Mouse (Mus musculus) CH12.LX (cell line): Measurements from ENCODE around the gene Acoxl. TPM values are rescaled to one million over a fixed set of nuclear protein-coding genes. Genes with fewer than 3 reads are reported as not detected.

Experiments used
- DNase-seq: peaks from one replicate; pipeline ENCODE4 v3.0.0-alpha.2; 2013; ENCODE audit errors: extremely low read depth
- H3K27ac ChIP-seq: 2 replicates; pipeline ENCODE4 v1.5.1; 2012; ENCODE audit warnings: low read depth, mild to moderate bottlenecking, control low read depth, moderate library complexity; ENCODE audit not compliant: insufficient read depth
- H3K27me3 ChIP-seq: replicated peaks from 2 replicates; pipeline ENCODE3; 2012; ENCODE audit warnings: inconsistent platforms
- H3K36me3 ChIP-seq, 2 experiments: replicated peaks in 1 of 2; 2 replicates each; pipeline versions ENCODE3 to v1.6.1; 2012; ENCODE audit warnings: inconsistent platforms in 1 of 2, low read length in 1 of 2, mild to moderate bottlenecking in 1 of 2, mixed read lengths in 1 of 2, moderate library complexity in 1 of 2; ENCODE audit not compliant: control insufficient read depth in 1 of 2, insufficient read depth in 1 of 2
- H3K4me1 ChIP-seq, 2 experiments: 2 replicates each; pipeline ENCODE4 v1.6.1; 2012; ENCODE audit warnings: inconsistent platforms in 1 of 2, moderate library complexity in 1 of 2; ENCODE audit not compliant: insufficient read depth in 2 of 2, control insufficient read depth in 1 of 2
- H3K4me2 ChIP-seq: 2 replicates; pipeline ENCODE4 v1.6.1; 2012; ENCODE audit warnings: low read depth, mild to moderate bottlenecking, control low read depth; ENCODE audit not compliant: poor library complexity, insufficient read depth, severe bottlenecking
- H3K4me3 ChIP-seq, 3 experiments: fragments of 150-350 bp in 1 of 3; sonication (generic) in 1 of 3; replicated peaks in 1 of 3; 2 replicates each; pipeline versions ENCODE3 to v1.5.1; 2011 to 2012; ENCODE audit warnings: low read depth in 2 of 3, low read length in 2 of 3, mild to moderate bottlenecking in 2 of 3, moderate library complexity in 2 of 3, control low read depth in 1 of 3, improper control_type of control experiment in 1 of 3, inconsistent platforms in 1 of 3, mixed read lengths in 1 of 3; ENCODE audit not compliant: poor library complexity in 1 of 3
- H3K79me2 ChIP-seq: replicated peaks from 2 replicates; pipeline ENCODE4 v1.6.1; 2012; ENCODE audit warnings: mild to moderate bottlenecking, moderate library complexity; ENCODE audit not compliant: control insufficient read depth, poor library complexity, insufficient read depth, severe bottlenecking; ENCODE audit errors: extremely low read depth
- H3K9ac ChIP-seq: 2 replicates; pipeline ENCODE4 v1.6.1; 2012; ENCODE audit warnings: low read depth, mild to moderate bottlenecking, control low read depth, moderate library complexity; ENCODE audit not compliant: insufficient read depth
- H3K9me3 ChIP-seq: replicated peaks from 2 replicates; pipeline ENCODE3; 2012; ENCODE audit warnings: low read length, inconsistent platforms, mixed read lengths
- BHLHE40 ChIP-seq: IDR thresholded peaks from 2 replicates; pipeline ENCODE4 v1.6.1; 2011; ENCODE audit warnings: mild to moderate bottlenecking, low read depth, low read length, improper control_type of control experiment
- CTCF ChIP-seq, 2 experiments: IDR thresholded peaks in 1 of 2; conservative IDR thresholded peaks in 1 of 2; 2 replicates each; pipeline ENCODE4 v1.5.1; 2011 to 2012; ENCODE audit warnings: low read depth in 2 of 2, low read length in 2 of 2, improper control_type of control experiment in 1 of 2, inconsistent platforms in 1 of 2, mild to moderate bottlenecking in 1 of 2, moderate library complexity in 1 of 2
- E2F4 ChIP-seq: IDR thresholded peaks from 2 replicates; pipeline ENCODE4 v1.6.1; 2011; ENCODE audit warnings: low read depth, low read length, improper control_type of control experiment; ENCODE audit not compliant: insufficient replicate concordance
- ETS1 ChIP-seq: conservative IDR thresholded peaks from 2 replicates; pipeline ENCODE4 v1.6.1; 2012; ENCODE audit warnings: low read depth, mild to moderate bottlenecking, inconsistent platforms, low read length, improper control_type of control experiment, moderate library complexity
- GABPA ChIP-seq: IDR thresholded peaks from 2 replicates; pipeline ENCODE4 v1.6.1; 2012; ENCODE audit warnings: low read depth, low read length, improper control_type of control experiment, inconsistent platforms; ENCODE audit not compliant: insufficient replicate concordance
- HCFC1 ChIP-seq: IDR thresholded peaks from 2 replicates; pipeline ENCODE4 v1.6.1; 2012; ENCODE audit warnings: low read depth, mild to moderate bottlenecking, inconsistent platforms, low read length, improper control_type of control experiment
- IRF4 ChIP-seq: IDR thresholded peaks from 2 replicates; pipeline ENCODE4 v1.6.1; 2014; ENCODE audit warnings: low read depth, mild to moderate bottlenecking, inconsistent platforms, low read length, improper control_type of control experiment
- JUN ChIP-seq: IDR thresholded peaks from 2 replicates; pipeline ENCODE4 v1.6.1; 2011; ENCODE audit warnings: low read depth, mild to moderate bottlenecking, low read length, improper control_type of control experiment, moderate library complexity; ENCODE audit not compliant: insufficient read depth
- MAX ChIP-seq: IDR thresholded peaks from 2 replicates; pipeline ENCODE4 v1.6.1; 2011; ENCODE audit warnings: low read length, improper control_type of control experiment
- MEF2A ChIP-seq: IDR thresholded peaks from 2 replicates; pipeline ENCODE4 v1.6.1; 2014; ENCODE audit warnings: low read depth, mild to moderate bottlenecking, inconsistent platforms, low read length, improper control_type of control experiment, borderline replicate concordance
- NELFE ChIP-seq: IDR thresholded peaks from 2 replicates; pipeline ENCODE4 v1.6.1; 2011; ENCODE audit warnings: low read depth, low read length, improper control_type of control experiment
- NRF1 ChIP-seq: IDR thresholded peaks from 2 replicates; pipeline ENCODE4 v1.6.1; 2014; ENCODE audit warnings: low read depth, mild to moderate bottlenecking, inconsistent platforms, low read length, improper control_type of control experiment, moderate library complexity
- POLR2A ChIP-seq: IDR thresholded peaks from 2 replicates; pipeline ENCODE4 v1.6.1; 2011; ENCODE audit warnings: low read depth, mild to moderate bottlenecking, improper control_type of control experiment, low read length
- POLR2AphosphoS2 ChIP-seq: IDR thresholded peaks from 2 replicates; pipeline ENCODE4 v1.6.1; 2011; ENCODE audit warnings: low read depth, low read length, improper control_type of control experiment
- RCOR1 ChIP-seq: conservative IDR thresholded peaks from 2 replicates; pipeline ENCODE4 v1.6.1; 2012; ENCODE audit warnings: low read depth, mild to moderate bottlenecking, inconsistent platforms, low read length, improper control_type of control experiment
- SIN3A ChIP-seq: IDR thresholded peaks from 2 replicates; pipeline ENCODE4 v1.6.1; 2012; ENCODE audit warnings: low read length, improper control_type of control experiment, inconsistent platforms
- SMC3 ChIP-seq: IDR thresholded peaks from 2 replicates; pipeline ENCODE4 v1.6.1; 2011; ENCODE audit warnings: low read depth, low read length, improper control_type of control experiment
- TCF12 ChIP-seq: IDR thresholded peaks from 2 replicates; pipeline ENCODE4 v1.6.1; 2014; ENCODE audit warnings: low read depth, mild to moderate bottlenecking, inconsistent platforms, low read length, improper control_type of control experiment
- ZC3H11A ChIP-seq: IDR thresholded peaks from 2 replicates; pipeline ENCODE4 v1.6.1; 2012; ENCODE audit warnings: low read depth, mild to moderate bottlenecking, inconsistent platforms, low read length, improper control_type of control experiment
- ZKSCAN1 ChIP-seq: IDR thresholded peaks from 2 replicates; pipeline ENCODE4 v1.6.1; 2012; ENCODE audit warnings: low read depth, inconsistent platforms, low read length, improper control_type of control experiment, borderline replicate concordance
- ZMIZ1 ChIP-seq: IDR thresholded peaks from 2 replicates; pipeline ENCODE4 v1.6.1; 2012; ENCODE audit warnings: low read depth, mild to moderate bottlenecking, inconsistent platforms, low read length, improper control_type of control experiment
- dilution Hi-C: fragments of 300-500 bp; cut with MboI; formaldehyde crosslinking; loops from 2 replicates; pipeline ENCODE4 v1.14.3; 2020; ENCODE audit warnings: low sequenced_read_pairs; ENCODE audit not compliant: extremely low pct_unique_long_range_greater_than_20kb, extremely low pct_ligation_motif_present
- in situ Hi-C: fragments of 300-500 bp; cut with MboI; formaldehyde crosslinking; loops from 3 replicates; pipeline ENCODE4 v1.14.3; 2019; ENCODE audit warnings: low sequenced_read_pairs, low pct_ligation_motif_present, low pct_unique_long_range_greater_than_20kb, mixed read lengths
- polyA plus RNA-seq: library from polyadenylated mRNA; unstranded; fragments of >175 nt; gene quantifications from 2 replicates; pipeline ENCODE4 v1.2.1, GENCODE M21; 2012; ENCODE audit warnings: low read depth; ENCODE audit not compliant: insufficient read length
- total RNA-seq, 2 experiments: library from RNA; depleted of rRNA; stranded (reverse); fragments of 300-350 nt in 1 of 2; fragments of >200 nt in 1 of 2; gene quantifications; 2 replicates each; pipeline ENCODE4 v1.2.3; 2012 to 2014

Gene Acoxl
- total and polyA plus RNA-seq, 3 experiments = 0.25 to 0.43 TPM; not detected in 1

DNA sequence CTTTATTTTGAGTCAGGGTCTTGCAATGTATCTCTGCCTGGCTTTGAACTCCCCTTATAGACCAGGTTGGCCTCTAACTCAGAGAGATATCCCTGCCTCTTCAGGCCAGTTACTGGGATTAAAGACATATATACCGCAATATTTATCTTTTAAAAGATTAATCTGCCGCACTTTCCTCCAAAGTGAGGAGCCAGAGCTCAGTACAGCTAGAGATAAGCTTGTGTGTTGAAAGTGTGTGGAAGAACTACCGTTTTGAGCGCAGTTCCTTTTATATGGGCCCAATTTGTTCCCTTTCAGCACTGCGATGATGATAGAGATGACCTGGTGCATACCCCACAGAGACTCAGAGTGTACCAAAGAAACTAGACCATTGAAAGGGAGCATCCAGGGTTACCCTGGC lies 51.3 kb downstream of the Acoxl start:
- H3K27me3 ChIP-seq = peaks cover 25% of the 10 kb centered on the region
- H3K27ac ChIP-seq = no peak overlapping the region
- no peak overlapping the region for H3K4me3 ChIP-seq
- H3K4me2 ChIP-seq = no peak overlapping the region
- TF ChIP-seq RCOR1 = no peak
- no peak for DNase-seq
- H3K9me3 ChIP-seq = no peaks in the 10 kb centered on the region
- in situ Hi-C loops = loop anchor here (5.0 to 25.0 kb wide), 3 partner anchors 197 to 685 kb away; no protein-coding TSS in a partner anchor
- H3K79me2 ChIP-seq = no peaks in the 10 kb centered on the region
- H3K36me3 ChIP-seq = no peaks in the 10 kb centered on the region
- H3K9ac ChIP-seq = no peak overlapping the region
- dilution Hi-C loops = no loop called here
- H3K4me1 ChIP-seq = peaks cover 9 to 35% of the 10 kb centered on the region in 2 experiments

DNA sequence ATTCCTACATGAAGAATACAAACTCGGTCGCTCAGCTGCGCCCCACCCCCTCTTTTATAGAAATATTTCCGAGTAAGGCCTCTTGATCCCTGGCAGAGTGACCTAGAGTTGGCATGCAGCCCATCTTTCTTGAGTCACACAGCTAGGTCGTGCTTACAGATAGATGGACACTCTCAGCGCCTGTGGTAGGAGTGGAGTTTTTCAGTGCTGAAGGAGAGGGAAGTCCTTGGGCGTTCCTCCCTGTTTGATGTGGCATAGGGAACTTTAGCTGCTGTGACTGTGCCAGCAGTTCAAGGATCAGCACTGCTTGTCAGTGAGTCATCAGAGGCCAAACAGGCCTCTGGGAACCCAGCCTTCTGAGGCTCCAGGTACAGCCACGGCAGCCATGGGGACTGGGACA lies 51.9 kb downstream of the Acoxl start:
- H3K27ac ChIP-seq = no peak overlapping the region

DNA sequence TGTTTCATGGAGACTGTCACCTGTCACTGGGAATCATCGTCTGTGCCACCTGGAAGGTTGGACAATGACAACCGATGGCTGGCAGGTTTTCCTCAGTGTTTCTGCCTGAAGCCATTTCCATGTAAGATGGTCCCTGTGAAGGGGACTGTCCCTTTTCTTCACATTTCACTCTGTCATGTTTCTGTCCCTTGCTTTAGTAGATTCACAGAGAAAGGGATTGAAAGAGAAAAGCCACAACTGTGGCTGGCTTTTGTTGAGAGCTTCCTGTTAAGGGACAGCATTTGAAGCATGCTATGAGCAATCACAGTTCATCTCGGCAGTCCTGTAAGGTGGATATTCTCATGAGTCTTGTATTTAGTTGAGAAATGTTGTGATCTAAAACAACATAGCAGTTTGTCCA lies 52.4 kb downstream of the Acoxl start:
- TF ChIP-seq NRF1 (no peak), MEF2A (0 out of 2 replicates have a peak, but pooled peaks have one; percentile 20), BHLHE40 (peak; percentile 37; the same call in 1 of the 2 replicates), MAX (0 out of 2 replicates have a peak, but pooled peaks have one; percentile 34), SIN3A (0 out of 2 replicates have a peak, but pooled peaks have one; percentile 21), POLR2AphosphoS2 (no peak), TCF12 (peak; percentile 13; the same call in 1 of the 2 replicates), E2F4 (0 out of 2 replicates have a peak, but pooled peaks have one; percentile 0), IRF4 (0 out of 2 replicates have a peak, but pooled peaks have one; percentile 28)
- no peak overlapping the region for H3K4me3 ChIP-seq
- in situ Hi-C loops = loop anchor here (5.0 to 25.0 kb wide), 3 partner anchors 196 to 684 kb away; no protein-coding TSS in a partner anchor

More for the DNA sequence above, 51.9 kb downstream of the Acoxl start:
- dilution Hi-C loops = no loop called here
- Histone ChIP-seq H3K4me2 (no peak overlapping the region), H3K9me3 (no peaks in the 10 kb centered on the region), H3K9ac (no peak overlapping the region), H3K36me3 (no peaks in the 10 kb centered on the region), H3K27me3 (peaks cover 20% of the 10 kb centered on the region), H3K79me2 (no peaks in the 10 kb centered on the region), H3K4me3 (no peak overlapping the region), H3K4me1 (peaks cover 12 to 38% of the 10 kb centered on the region in 2 experiments)
- no peak for DNase-seq
- in situ Hi-C loops = loop anchor here (5.0 to 25.0 kb wide), 3 partner anchors 197 to 684 kb away; no protein-coding TSS in a partner anchor
- TF ChIP-seq JUN (no peak), RCOR1 (no peak), ZC3H11A (no peak), TCF12 (no peak), ETS1 (no peak), HCFC1 (no peak), ZMIZ1 (no peak), CTCF (conservative IDR thresholded peaks at IDR 0.05 in 1 of 2, IDR thresholded peaks at IDR 0.05 in 1 of 2; ENCODE audit: low read depth in 2 of 2, low read length in 2 of 2) (no peak), MEF2A (no peak), SMC3 (no peak), ZKSCAN1 (no peak), GABPA (no peak), POLR2A (no peak), NELFE (no peak)

More for the DNA sequence above, 52.4 kb downstream of the Acoxl start:
- no peaks in the 10 kb centered on the region for H3K36me3 ChIP-seq
- H3K4me2 ChIP-seq = no peak overlapping the region
- H3K9me3 ChIP-seq = no peaks in the 10 kb centered on the region
- H3K4me1 ChIP-seq = peaks cover 12 to 38% of the 10 kb centered on the region in 2 experiments
- H3K9ac ChIP-seq = no peak overlapping the region
- H3K79me2 ChIP-seq = no peaks in the 10 kb centered on the region
- no peak overlapping the region for H3K27ac ChIP-seq
- dilution Hi-C loops = no loop called here
- peak; percentile 52 for DNase-seq
- H3K27me3 ChIP-seq = peaks cover 17% of the 10 kb centered on the region
